Mouse (Mus musculus) embryonic fibroblast, embryonic 13.5 days (primary cell): ENCODE measurements around the gene Lamtor2.

Source experiments
- CTCF ChIP-seq: IDR thresholded peaks from 2 replicates; pipeline ENCODE4 v1.5.1; 2011; ENCODE audit warnings: mild to moderate bottlenecking, control low read depth, low read length, moderate library complexity, borderline replicate concordance; ENCODE audit not compliant: insufficient read depth
- POLR2A ChIP-seq: IDR thresholded peaks from 2 replicates; pipeline ENCODE4 v1.6.1; 2011; ENCODE audit warnings: low read depth, mild to moderate bottlenecking, control low read depth, low read length, moderate library complexity

- TF ChIP-seq CTCF (no peak), POLR2A (peak; percentile 85)
Measured at GRCm38 (mm10) chr3:88579454-88580117, 26.7 kb upstream of the Lamtor2 start.
